Mouse (Mus musculus) forebrain, embryonic 11.5 days (tissue): ENCODE measurements around the gene Crhr2. TPM values are rescaled to one million over a fixed set of nuclear protein-coding genes. Genes with fewer than 3 reads are reported as not detected.

Experiments
- ATAC-seq: fragments of 200-750 bp; cut with Nextera tagmentation; replicated peaks from 2 replicates; pipeline ENCODE4 v1.8.0; 2017; ENCODE audit warnings: moderate TSS enrichment; ENCODE audit not compliant: low FRiP score
- DNase-seq: peaks from one replicate; pipeline ENCODE4 v3.0.0-alpha.2; 2017; ENCODE audit warnings: low spot score
- H3K27ac ChIP-seq: fragments of 300-500 bp; sonication (generic); 2 replicates; pipeline ENCODE4 v1.5.1; 2014; ENCODE audit warnings: low read depth, low read length
- H3K27me3 ChIP-seq: fragments of 300-500 bp; sonication (generic); 2 replicates; pipeline ENCODE4 v1.6.1; 2014; ENCODE audit warnings: mild to moderate bottlenecking, low read length, mixed read lengths; ENCODE audit not compliant: control insufficient read depth, insufficient read depth
- H3K36me3 ChIP-seq: fragments of 300-500 bp; sonication (generic); 2 replicates; pipeline ENCODE4 v1.6.1; 2014; ENCODE audit warnings: mild to moderate bottlenecking, low read length, moderate library complexity, mixed read lengths; ENCODE audit not compliant: control insufficient read depth, insufficient read depth
- H3K4me1 ChIP-seq: fragments of 300-500 bp; sonication (generic); replicated peaks from 2 replicates; pipeline ENCODE4 v1.6.1; 2014; ENCODE audit warnings: low read length, mixed read lengths; ENCODE audit not compliant: control insufficient read depth, insufficient read depth
- H3K4me2 ChIP-seq: fragments of 300-500 bp; sonication (generic); 2 replicates; pipeline ENCODE4 v1.6.1; 2014; ENCODE audit warnings: low read depth, mild to moderate bottlenecking, low read length, moderate library complexity, mixed read lengths; ENCODE audit not compliant: severe bottlenecking
- H3K4me3 ChIP-seq: fragments of 300-500 bp; sonication (generic); 2 replicates; pipeline ENCODE4 v1.5.1; 2014; ENCODE audit warnings: low read depth, low read length
- H3K9ac ChIP-seq: fragments of 300-500 bp; sonication (generic); 2 replicates; pipeline ENCODE4 v1.6.1; 2014; ENCODE audit warnings: low read length
- H3K9me3 ChIP-seq: fragments of 300-500 bp; sonication (generic); 2 replicates; pipeline ENCODE4 v1.6.1; 2016; ENCODE audit warnings: low read length, mixed read lengths; ENCODE audit not compliant: control insufficient read depth
- WGBS: fragments of 180-500 bp; shearing (Covaris S2); extraction: QIAGEN DNeasy Blood & Tissue Kit; methylation state at CpG from one replicate; pipeline ENCODE4 v1.1.7; 2014; 5-methylcytosine and 5-hydroxymethylcytosine counted together
- polyA plus RNA-seq: library from polyadenylated mRNA; unstranded; fragments of >200 nt; fragmentation: Nextera tagmentation; extraction: Ambion mirVana; gene quantifications from 2 replicates; pipeline ENCODE4 v1.2.1, GENCODE M21; 2014

The Crhr2 gene
- polyA plus RNA-seq, 1 experiment from 2014 or later, result 0.08 TPM

DNA sequence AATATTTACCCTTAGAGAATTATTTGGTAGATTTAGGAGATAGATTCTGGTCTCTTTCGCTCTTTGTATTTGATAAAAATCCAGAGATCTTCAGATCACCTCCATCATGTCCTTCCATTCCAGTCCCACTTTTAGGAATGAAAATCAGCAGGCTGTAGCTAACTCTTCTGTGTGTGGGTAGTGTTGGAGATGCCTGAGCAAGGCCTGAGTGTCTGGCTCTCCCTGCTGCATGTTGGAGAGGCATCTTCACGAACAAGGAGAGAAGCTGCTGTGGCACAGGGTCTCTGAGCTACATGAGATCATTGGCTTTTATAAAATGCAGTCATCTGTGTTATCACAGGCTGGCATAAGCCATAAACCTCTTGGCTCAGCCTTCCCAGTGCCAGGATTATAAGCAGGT is 66.9 kb downstream of the Crhr2 start:
- H3K27ac ChIP-seq, result no peak overlapping the region
- H3K9me3 ChIP-seq, result no peaks in the 10 kb centered on the region
- no peak overlapping the region for H3K4me2 ChIP-seq
- H3K4me3 ChIP-seq, result no peak overlapping the region
- no peak overlapping the region for H3K9ac ChIP-seq
- ATAC-seq (no peak), DNase-seq (no peak)
- no peaks in the 10 kb centered on the region for H3K4me1 ChIP-seq
- H3K36me3 ChIP-seq, result peaks cover 6% of the 10 kb centered on the region; the same call in 1 of the 2 replicates
- H3K27me3 ChIP-seq, result no peaks in the 10 kb centered on the region
- WGBS, result 91% methylated on average over 2 of the region's 2 CpGs

DNA sequence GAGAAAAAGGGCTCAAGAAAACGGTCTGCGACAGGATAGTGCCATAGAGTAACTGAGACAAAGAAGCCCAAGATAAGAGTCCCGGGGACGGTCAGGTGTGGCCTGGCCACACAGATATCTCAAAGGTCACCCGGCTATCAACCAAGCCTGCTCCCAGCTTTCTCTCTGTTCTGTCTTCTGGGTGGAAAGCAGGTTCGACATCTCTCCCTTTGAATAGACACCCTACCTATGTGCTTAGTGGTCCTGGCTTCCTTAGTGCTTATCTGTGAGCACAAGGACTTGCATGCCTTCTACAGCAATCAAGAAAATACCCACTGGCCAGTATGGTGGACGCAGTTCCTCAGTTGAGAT is 68.4 kb downstream of the Crhr2 start:
- Histone ChIP-seq H3K4me3 (no peak overlapping the region), H3K27me3 (no peaks in the 10 kb centered on the region), H3K27ac (no peak overlapping the region), H3K4me2 (no peak overlapping the region), H3K4me1 (no peaks in the 10 kb centered on the region), H3K9ac (no peak overlapping the region), H3K9me3 (no peaks in the 10 kb centered on the region), H3K36me3 (peaks cover 6% of the 10 kb centered on the region; the same call in 1 of the 2 replicates)
- 95% methylated on average over 7 of the region's 7 CpGs for WGBS
- DNase-seq (no peak), ATAC-seq (no peak)

DNA sequence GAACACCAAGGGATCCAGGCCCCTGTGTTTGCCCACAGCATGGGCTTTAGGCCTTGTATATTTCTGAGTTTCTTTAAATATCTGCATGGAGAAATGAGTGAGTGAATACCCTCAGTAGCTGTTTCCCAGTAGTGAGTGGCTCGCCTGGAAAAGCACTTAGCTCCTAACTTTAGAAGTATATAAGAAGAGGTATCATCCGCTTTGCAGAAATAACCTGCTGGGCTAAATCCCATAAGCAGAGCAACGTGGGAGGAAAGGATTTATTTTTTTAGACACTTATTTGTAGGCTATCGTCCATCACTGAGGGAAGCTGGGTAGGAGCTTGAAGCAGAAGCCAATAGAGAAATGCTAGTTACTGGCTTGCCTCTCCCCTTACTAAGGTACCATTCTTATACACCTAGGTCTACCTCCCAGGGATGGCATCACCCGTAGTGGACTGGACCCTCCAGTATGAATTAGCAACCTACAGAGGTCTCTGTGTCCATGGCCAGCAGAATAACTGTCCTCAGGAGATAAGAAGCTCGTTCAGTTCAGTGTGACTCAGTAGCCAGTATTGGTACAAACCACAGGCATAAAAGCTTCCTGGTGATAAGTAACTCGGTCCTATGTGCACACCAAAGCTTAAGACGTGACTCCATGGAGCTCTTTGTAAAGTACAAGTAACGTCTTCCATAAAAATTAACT is 68.9 kb downstream of the Crhr2 start:
- H3K9me3 ChIP-seq, result no peaks in the 10 kb centered on the region
- H3K4me1 ChIP-seq, result no peaks in the 10 kb centered on the region
- peaks cover 6% of the 10 kb centered on the region; the same call in 1 of the 2 replicates for H3K36me3 ChIP-seq
- no peak overlapping the region for H3K4me3 ChIP-seq
- H3K4me2 ChIP-seq, result no peak overlapping the region
- no peak overlapping the region for H3K27ac ChIP-seq
- no peaks in the 10 kb centered on the region for H3K27me3 ChIP-seq
- 91% methylated on average over 9 of the region's 9 CpGs for WGBS
- no peak overlapping the region for H3K9ac ChIP-seq
- ATAC-seq (no peak), DNase-seq (no peak)

DNA sequence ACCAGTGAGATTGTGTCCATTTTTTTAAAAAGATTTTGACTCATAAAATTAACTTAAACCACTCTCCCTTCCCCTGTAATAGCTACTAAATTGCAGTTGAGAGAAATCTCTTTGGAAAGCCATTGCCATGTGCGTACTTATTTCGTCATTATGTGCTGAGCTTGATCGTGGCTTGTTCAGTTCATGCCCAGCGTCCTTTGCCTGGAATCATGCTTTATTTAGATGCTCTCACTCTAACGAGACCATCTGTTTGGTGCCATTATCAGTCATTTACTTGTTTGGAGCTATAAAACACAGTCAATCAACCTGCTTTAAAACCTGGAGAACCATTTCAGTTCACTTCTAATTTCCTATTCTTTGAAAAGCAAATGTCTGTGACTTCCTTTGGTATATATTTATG is 70.6 kb downstream of the Crhr2 start:
- WGBS, result 79% methylated on average over 5 of the region's 5 CpGs
- Histone ChIP-seq H3K9me3 (no peaks in the 10 kb centered on the region), H3K36me3 (peaks cover 6% of the 10 kb centered on the region; the same call in 1 of the 2 replicates)

GRCm38 (mm10) chr6:55061328-55061727 is 71.5 kb downstream of the Crhr2 start:
- Histone ChIP-seq H3K27me3 (no peaks in the 10 kb centered on the region), H3K9ac (no peak overlapping the region), H3K4me1 (no peaks in the 10 kb centered on the region), H3K36me3 (peaks cover 6% of the 10 kb centered on the region; the same call in 1 of the 2 replicates), H3K4me3 (no peak overlapping the region), H3K9me3 (no peaks in the 10 kb centered on the region), H3K27ac (no peak overlapping the region), H3K4me2 (no peak overlapping the region)
- no peak for DNase-seq
- WGBS, result 96% methylated on average over 11 of the region's 11 CpGs
- ATAC-seq, result no peak

More for the DNA sequence above, 70.6 kb downstream of the Crhr2 start:
- Histone ChIP-seq H3K4me2 (no peak overlapping the region), H3K27me3 (no peaks in the 10 kb centered on the region), H3K4me3 (no peak overlapping the region), H3K4me1 (no peaks in the 10 kb centered on the region), H3K27ac (no peak overlapping the region), H3K9ac (no peak overlapping the region)
- no peak for ATAC-seq
- no peak for DNase-seq

GRCm38 (mm10) chr6:55060241-55060825 is 72.5 kb downstream of the Crhr2 start:
- no peak overlapping the region for H3K27ac ChIP-seq
- H3K4me2 ChIP-seq, result no peak overlapping the region
- no peaks in the 10 kb centered on the region for H3K4me1 ChIP-seq
- H3K27me3 ChIP-seq, result no peaks in the 10 kb centered on the region
- DNase-seq (no peak), ATAC-seq (no peak)
- WGBS, result 91% methylated on average over 7 of the region's 7 CpGs
- H3K36me3 ChIP-seq, result peaks cover 3% of the 10 kb centered on the region; the same call in 1 of the 2 replicates
- no peak overlapping the region for H3K4me3 ChIP-seq
- no peaks in the 10 kb centered on the region for H3K9me3 ChIP-seq
- no peak overlapping the region for H3K9ac ChIP-seq

DNA sequence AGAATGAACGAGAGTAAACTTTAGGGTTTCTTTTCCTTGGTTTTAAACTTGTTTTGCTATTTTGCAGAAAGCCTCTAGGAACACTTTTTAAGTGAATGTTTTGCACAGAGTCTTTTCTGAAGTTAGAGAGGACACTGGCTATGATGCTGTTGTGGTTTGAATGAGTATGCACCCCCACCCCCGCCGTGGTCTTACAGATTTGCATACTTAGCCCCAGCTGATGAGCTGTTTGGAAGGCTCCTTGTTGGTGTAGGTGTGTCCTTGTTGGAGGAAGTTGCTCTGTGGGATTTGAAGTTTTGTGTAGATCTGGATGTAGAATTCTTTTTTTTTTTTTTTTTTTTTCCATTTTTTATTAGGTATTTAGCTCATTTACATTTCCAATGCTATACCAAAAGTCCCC is 75.4 kb downstream of the Crhr2 start:
- 93% methylated on average over 3 of the region's 3 CpGs for WGBS
- Histone ChIP-seq H3K9me3 (no peaks in the 10 kb centered on the region), H3K4me1 (no peaks in the 10 kb centered on the region), H3K27ac (no peak overlapping the region), H3K9ac (no peak overlapping the region), H3K4me2 (no peak overlapping the region), H3K4me3 (no peak overlapping the region), H3K27me3 (no peaks in the 10 kb centered on the region), H3K36me3 (peaks cover 4% of the 10 kb centered on the region; the same call in 1 of the 2 replicates)
- no peak for ATAC-seq
- DNase-seq, result no peak

GRCm38 (mm10) chr6:55054491-55054890 is 78.3 kb downstream of the Crhr2 start:
- no peaks in the 10 kb centered on the region for H3K4me1 ChIP-seq
- no peak for ATAC-seq
- no peaks in the 10 kb centered on the region for H3K27me3 ChIP-seq
- peaks cover 4% of the 10 kb centered on the region; the same call in 1 of the 2 replicates for H3K36me3 ChIP-seq
- 93% methylated on average over 4 of the region's 4 CpGs for WGBS
- H3K9ac ChIP-seq, result no peak overlapping the region
- H3K27ac ChIP-seq, result no peak overlapping the region
- DNase-seq, result no peak
- H3K4me2 ChIP-seq, result no peak overlapping the region
- H3K9me3 ChIP-seq, result no peaks in the 10 kb centered on the region
- H3K4me3 ChIP-seq, result no peak overlapping the region

GRCm38 (mm10) chr6:55049186-55049585 is 83.6 kb downstream of the Crhr2 start:
- H3K27ac ChIP-seq, result no peak overlapping the region

More at GRCm38 (mm10) chr6:55049186-55049585, 83.6 kb downstream of the Crhr2 start:
- DNase-seq (no peak), ATAC-seq (no peak)
- H3K9me3 ChIP-seq, result no peaks in the 10 kb centered on the region
- no peaks in the 10 kb centered on the region for H3K4me1 ChIP-seq
- H3K36me3 ChIP-seq, result peaks cover 4% of the 10 kb centered on the region; the same call in 1 of the 2 replicates
- no peaks in the 10 kb centered on the region for H3K27me3 ChIP-seq
- H3K9ac ChIP-seq, result no peak overlapping the region
- H3K4me3 ChIP-seq, result no peak overlapping the region
- 91% methylated on average over 10 of the region's 10 CpGs for WGBS
- H3K4me2 ChIP-seq, result no peak overlapping the region
